In the genomic region with DNA sequence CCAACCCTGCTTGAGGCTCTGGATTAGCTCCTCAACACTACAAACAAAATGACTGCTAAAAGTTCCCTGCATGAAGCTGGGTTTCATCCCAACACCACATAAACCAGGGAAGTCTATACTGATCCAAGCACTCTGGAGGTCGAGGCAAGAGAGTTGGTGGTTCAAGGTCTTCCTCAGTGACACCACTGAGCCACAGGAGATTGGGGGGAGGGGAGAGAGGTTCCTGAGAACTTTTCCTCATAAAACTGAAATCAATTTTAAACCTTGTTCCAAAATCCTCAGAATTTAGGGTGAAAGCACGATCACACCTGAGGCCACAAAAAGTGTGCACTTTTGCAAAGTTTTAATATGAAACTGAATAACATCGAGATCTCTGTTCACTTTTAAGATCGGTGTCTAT, we compare ENCODE assay signal across 8 mouse cellular contexts. TPM values are rescaled to one million over a fixed set of nuclear protein-coding genes. Genes with fewer than 3 reads are reported as not detected.
DNase-seq lines count a peak whose midpoint lies in the region; ATAC-seq and TF ChIP-seq lines count a peak whose summit lies in the region.

No protein-coding gene starts in this region.

- TF ChIP-seq CTCF in bone marrow, adult 2 months (IDR thresholded peaks at IDR 0.05; ENCODE audit: control insufficient read depth, insufficient read depth, low read length), result no peak

- peak overlapping the region in 1 of 2 experiments; percentile 82; a peak in 1 of 4 replicates for H3K4me3 ChIP-seq in heart, embryonic 14.5 days (ENCODE audit: control insufficient read depth in 1 of 2, insufficient read depth in 1 of 2, low read depth in 1 of 2, low read length in 2 of 2)
- peak overlapping the region; percentile 64 for H3K4me3 ChIP-seq in bone marrow, adult 2 months (replicated peaks; ENCODE audit: control insufficient read depth, low read depth, low read length)
- no peak overlapping the region for H3K4me3 ChIP-seq in hindbrain, embryonic 12.5 days
- peak overlapping the region; percentile 78; the same call in 1 of the 2 replicates for H3K4me3 ChIP-seq in macrophage (ENCODE audit: inconsistent target)

- peaks cover 64% of the 10 kb centered on the region for H3K79me2 ChIP-seq in macrophage (ENCODE audit: inconsistent target)

- H3K9ac ChIP-seq in heart, embryonic 14.5 days (ENCODE audit: low read length), result peak overlapping the region; percentile 94
- H3K9ac ChIP-seq in hindbrain, embryonic 12.5 days, result no peak overlapping the region

- no peak for TF ChIP-seq POLR2A in bone marrow, adult 2 months (IDR thresholded peaks at IDR 0.05; ENCODE audit: borderline replicate concordance, control insufficient read depth, low read depth, low read length)

- no peaks in the 10 kb centered on the region for H3K9me3 ChIP-seq in heart, embryonic 14.5 days (ENCODE audit: control insufficient read depth, low read length)
- no peaks in the 10 kb centered on the region for H3K9me3 ChIP-seq in hindbrain, embryonic 12.5 days (replicated peaks)

- peak overlapping the region; percentile 84 for H3K4me2 ChIP-seq in heart, embryonic 14.5 days (ENCODE audit: low read length)
- H3K4me2 ChIP-seq in hindbrain, embryonic 12.5 days (replicated peaks), result peak overlapping the region; percentile 64; the same call in 1 of the 2 replicates

- H3K4me1 ChIP-seq in heart, embryonic 14.5 days (ENCODE audit: control insufficient read depth in 2 of 2, insufficient read depth in 2 of 2, low read length in 2 of 2), result peaks cover 8 to 29% of the 10 kb centered on the region in 2 experiments
- H3K4me1 ChIP-seq in bone marrow, adult 2 months (ENCODE audit: control insufficient read depth, insufficient read depth, low read length), result peaks cover 7% of the 10 kb centered on the region
- H3K4me1 ChIP-seq in hindbrain, embryonic 12.5 days, result peaks cover 18% of the 10 kb centered on the region

- H3K36me3 ChIP-seq in heart, embryonic 14.5 days (ENCODE audit: control insufficient read depth, insufficient read depth, low read length), result no peaks in the 10 kb centered on the region
- no peaks in the 10 kb centered on the region for H3K36me3 ChIP-seq in hindbrain, embryonic 12.5 days
- H3K36me3 ChIP-seq in macrophage (ENCODE audit: inconsistent target), result no peaks in the 10 kb centered on the region

- H3K27me3 ChIP-seq in heart, embryonic 14.5 days (ENCODE audit: control insufficient read depth, insufficient read depth, low read length), result peaks cover 10% of the 10 kb centered on the region
- no peaks in the 10 kb centered on the region for H3K27me3 ChIP-seq in hindbrain, embryonic 12.5 days

- DNase-seq in heart, adult 9 months (ENCODE audit: low spot score in 2 of 2), result no peak
- no peak for DNase-seq in spleen, postnatal 10 days (ENCODE audit: low spot score in 2 of 2)
- DNase-seq in thymus, adult 18-20 months, result no peak
- DNase-seq in layer of hippocampus, adult 11-12 months (ENCODE audit: low spot score), result no peak

- no peak for ATAC-seq in heart, embryonic 14.5 days (ENCODE audit: insufficient number of reproducible peaks, insufficient read depth, low FRiP score, low read depth)
- ATAC-seq in hindbrain, embryonic 12.5 days (ENCODE audit: low FRiP score), result no peak

- no peak overlapping the region for H3K27ac ChIP-seq in heart, embryonic 14.5 days (replicated peaks in 1 of 2; ENCODE audit: control insufficient read depth in 1 of 2, insufficient read depth in 1 of 2, low read depth in 2 of 2, low read length in 2 of 2)
- peak overlapping the region; percentile 46; the same call in 1 of the 2 replicates for H3K27ac ChIP-seq in bone marrow, adult 2 months (ENCODE audit: control insufficient read depth, insufficient read depth, low read depth, low read length, poor library complexity)
- H3K27ac ChIP-seq in hindbrain, embryonic 12.5 days, result no peak overlapping the region
- 0 out of 2 replicates have a peak overlapping the region, but pooled peaks have one; percentile 2 for H3K27ac ChIP-seq in macrophage

- WGBS in heart, embryonic 14.5 days, result 69% methylated on average over 4 of the region's 4 CpGs
- WGBS in bone marrow, adult 2 months, result 20% methylated on average over 4 of the region's 4 CpGs
- WGBS in hindbrain, embryonic 12.5 days, result 75% methylated on average over 4 of the region's 4 CpGs
- 30% methylated on average over 4 of the region's 4 CpGs for WGBS in macrophage (ENCODE audit: missing documents)

RNA-seq across cellular contexts. Expression of gene Rap1a, which starts 1.8 kb away (rescaled TPM):
- polyA plus RNA-seq in heart, embryonic 14.5 days (2014; fragmentation: Nextera tagmentation; extraction: Ambion mirVana), result 66.9 and 77.3 TPM in 2 replicates
- 91.9 and 112 TPM in 2 replicates for polyA plus RNA-seq in bone marrow, adult 2 months (2011; ENCODE audit: insufficient read depth, insufficient read length, low replicate concordance, missing spikeins)
- polyA plus RNA-seq in hindbrain, embryonic 12.5 days (2016; fragmentation: Nextera tagmentation; extraction: Ambion mirVana), result 79.2 and 88.2 TPM in 2 replicates
- total RNA-seq in macrophage (2018; cell fraction: chromatin; rRNA removed), result 10 to 100 TPM; 25.1 to 66.0 (median 44.9) TPM
- total RNA-seq in macrophage (2018; cell fraction: cytosol; rRNA removed), result 100 to 1,000 TPM in 8 of 26 experiments, 10 to 100 TPM in 18; 57.9 to 116 (median 95.8) TPM
- total RNA-seq in macrophage (2018; cell fraction: nucleus; rRNA removed), result 100 to 1,000 TPM in 1 of 26 experiments, 10 to 100 TPM in 25; 41.2 to 103 (median 61.2) TPM
- 119 to 125 TPM (median 119 TPM) in 3 replicates for polyA plus RNA-seq in macrophage (2018)

Comparison
In these comparisons a context has a peak if more than half of its experiments do, and no peak if none do; other contexts are left out.
1. H3K27ac ChIP-seq: peak in bone marrow, adult 2 months (single experiment) and macrophage (single experiment); none in heart, embryonic 14.5 days (0 of 2) and hindbrain, embryonic 12.5 days (single experiment).